Mouse (Mus musculus) ovary, postnatal 36 days (tissue): ENCODE measurements at regions not wholly inside any gene's neighbourhood (a gene's known extent, or its start where the extent isn't known, plus 50 kb on each side); places are given as distances from the start of the nearest gene placed in this dataset.

ENCODE experiments used
- DNase-seq: peaks from one replicate; pipeline ENCODE4 v3.0.0; 2022; ENCODE audit warnings: low spot score, mixed read lengths

GRCm38 (mm10) chr1:137635781-137636180 is 539.7 kb downstream of the Ptprc start:
- no peak for DNase-seq

- DNase-seq = no peak
Observed at GRCm38 (mm10) chr1:137631546-137631945, 544.0 kb downstream of the Ptprc start.

- DNase-seq = no peak
Observed at GRCm38 (mm10) chr1:137620672-137621071, 554.8 kb downstream of the Ptprc start.

GRCm38 (mm10) chr1:137618231-137618630 is 557.3 kb downstream of the Ptprc start:
- no peak for DNase-seq

DNA sequence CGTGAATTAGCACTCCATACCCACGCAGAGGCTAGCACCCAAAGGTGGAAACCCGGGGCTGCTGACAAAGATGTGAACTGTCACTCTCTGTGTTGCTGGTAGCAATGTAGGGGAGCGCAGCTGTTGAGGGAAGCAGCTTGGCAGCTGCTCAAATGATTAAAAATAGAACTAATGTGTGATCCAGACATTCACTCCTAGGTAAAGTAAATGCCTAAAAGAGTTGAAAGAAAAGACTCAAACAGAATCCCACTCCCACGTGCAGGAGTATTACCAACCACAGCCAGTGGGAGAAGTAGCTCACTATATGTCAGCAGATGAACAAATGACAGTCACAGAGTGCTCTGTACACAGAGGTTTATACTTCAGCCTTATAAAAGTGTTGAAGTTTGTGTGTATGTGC is 558.0 kb downstream of the Ptprc start:
- no peak for DNase-seq

DNA sequence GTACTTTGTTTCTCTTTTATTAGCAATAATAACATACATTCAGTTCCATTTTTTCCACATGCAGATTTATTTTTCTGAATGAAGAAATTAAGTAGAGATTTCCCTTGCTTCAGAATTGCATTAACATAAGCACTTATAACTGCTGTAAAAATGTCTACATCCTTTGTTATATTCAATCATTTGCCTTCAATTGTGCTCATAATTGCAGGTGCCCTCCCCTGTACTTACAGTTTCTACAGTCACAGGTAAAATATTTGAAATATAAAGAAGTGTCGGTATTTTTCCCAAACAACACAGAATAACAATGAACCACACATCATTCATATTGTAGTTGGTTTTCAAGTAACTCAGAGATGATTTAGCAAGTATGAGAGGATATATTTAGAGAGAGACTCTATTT is 568.8 kb downstream of the Ptprc start:
- DNase-seq = no peak

DNA sequence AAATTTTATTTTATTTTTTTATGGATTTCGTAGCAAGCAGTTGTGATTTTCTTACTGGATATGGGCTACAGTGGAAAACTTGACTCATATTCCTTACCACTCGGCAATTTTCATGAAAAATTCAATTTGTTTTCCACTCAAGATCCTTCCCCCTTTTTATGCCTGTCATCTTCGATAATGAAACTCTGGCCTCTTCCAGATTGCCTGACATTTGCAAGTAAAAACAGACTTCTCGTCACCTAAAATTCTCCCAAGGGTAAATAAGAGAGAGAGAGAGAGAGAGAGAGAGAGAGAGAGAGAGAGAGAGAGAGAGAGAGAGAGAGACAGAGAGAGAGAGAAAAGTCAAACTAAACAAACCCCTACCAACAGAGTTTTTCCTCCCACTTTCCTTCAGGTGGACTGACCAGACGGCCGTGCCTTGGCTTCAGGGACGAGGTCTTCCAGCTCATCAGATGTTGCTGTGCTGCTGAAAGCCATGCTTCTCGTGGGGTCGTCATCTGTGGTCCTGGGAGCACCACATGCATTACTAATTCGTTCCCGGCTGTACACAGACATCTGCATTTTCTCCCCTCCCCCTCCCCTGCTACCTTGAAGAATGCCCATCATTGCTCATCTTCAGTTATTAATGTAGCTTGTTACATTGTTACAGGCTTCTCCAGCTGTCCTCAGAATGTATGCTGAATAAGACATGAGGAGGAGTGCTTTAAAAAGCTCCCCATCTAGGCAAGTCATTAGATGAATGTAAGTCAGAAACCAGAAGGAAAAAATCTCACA is 569.4 kb downstream of the Ptprc start:
- no peak for DNase-seq

DNA sequence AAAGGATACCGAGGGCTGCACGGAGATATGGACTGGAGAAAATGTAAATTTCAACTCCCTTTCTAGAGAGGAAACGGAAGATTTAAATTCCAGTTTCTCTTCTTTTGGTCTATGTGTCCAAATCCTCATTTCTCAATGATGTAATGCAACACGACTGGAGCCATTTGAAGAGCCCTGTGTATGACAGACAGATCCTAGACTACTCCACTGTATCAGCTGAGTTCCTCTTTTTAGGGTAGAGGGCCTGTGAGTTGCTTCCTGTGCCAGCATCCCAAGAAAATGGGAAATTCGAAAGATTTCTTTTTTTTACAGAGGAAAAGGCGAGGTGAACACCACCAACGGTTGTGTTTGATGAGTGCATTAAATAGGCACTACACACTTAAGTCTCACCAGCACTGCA is 581.8 kb downstream of the Ptprc start:
- no peak for DNase-seq

GRCm38 (mm10) chr1:137591891-137592290 is 583.6 kb downstream of the Ptprc start:
- DNase-seq = no peak

DNA sequence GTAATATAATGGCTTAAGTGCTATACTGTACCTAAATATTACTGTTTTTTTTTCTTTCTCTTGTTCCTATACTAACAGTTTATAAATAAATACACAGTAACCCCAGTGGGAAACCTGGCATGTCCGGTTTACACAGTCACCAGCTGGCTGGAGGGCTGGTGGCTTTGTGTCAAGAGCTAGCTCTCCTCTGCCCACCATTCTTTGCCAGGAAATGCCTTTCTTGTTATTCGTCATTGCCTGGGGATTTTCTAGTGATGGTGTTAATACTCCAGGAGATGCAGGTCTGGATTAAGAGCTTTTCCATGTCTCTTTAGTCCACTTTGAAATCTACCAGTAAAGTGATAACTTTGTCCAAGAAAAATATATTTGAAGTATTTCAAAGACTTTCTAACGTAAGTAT is 584.2 kb downstream of the Ptprc start:
- DNase-seq = no peak

- no peak for DNase-seq
Observed at GRCm38 (mm10) chr1:137588304-137589300, 586.9 kb downstream of the Ptprc start.

DNA sequence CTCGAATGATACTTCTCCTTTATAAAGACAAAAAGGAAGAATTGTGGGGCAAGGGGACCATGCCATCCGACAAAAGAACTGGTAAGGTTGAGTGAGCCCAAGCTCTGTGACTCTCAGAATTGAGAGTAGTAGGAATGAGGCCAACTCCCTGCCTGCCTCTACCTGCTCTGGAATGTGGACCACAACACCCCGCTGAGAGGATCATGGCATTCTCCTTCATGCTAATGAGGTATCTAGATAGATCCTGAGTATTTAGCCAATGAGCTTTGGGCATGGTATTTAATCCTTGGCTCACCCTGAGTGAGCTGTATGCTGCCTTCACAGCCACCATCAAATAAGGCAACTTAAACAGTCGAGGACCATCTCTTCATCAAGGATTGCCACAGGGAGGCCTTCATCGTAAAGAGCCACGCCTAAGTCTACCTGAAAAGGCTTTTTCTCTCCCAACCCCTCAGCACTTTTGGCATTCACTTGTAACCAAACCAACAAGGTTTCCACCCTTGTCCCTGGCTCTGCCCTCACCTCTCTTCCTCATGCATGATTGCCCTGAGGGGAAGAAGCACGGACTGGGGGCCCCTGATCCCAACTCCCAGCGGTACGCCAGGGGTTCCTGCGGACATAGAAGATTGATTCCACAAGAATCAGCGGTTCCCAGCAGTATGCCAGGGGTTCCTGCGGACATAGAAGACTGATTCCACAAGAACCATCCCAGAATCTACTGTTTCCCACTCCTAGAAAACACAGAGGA is 587.9 kb downstream of the Ptprc start:
- no peak for DNase-seq

GRCm38 (mm10) chr1:137584696-137585095 is 590.8 kb downstream of the Ptprc start:
- no peak for DNase-seq

DNA sequence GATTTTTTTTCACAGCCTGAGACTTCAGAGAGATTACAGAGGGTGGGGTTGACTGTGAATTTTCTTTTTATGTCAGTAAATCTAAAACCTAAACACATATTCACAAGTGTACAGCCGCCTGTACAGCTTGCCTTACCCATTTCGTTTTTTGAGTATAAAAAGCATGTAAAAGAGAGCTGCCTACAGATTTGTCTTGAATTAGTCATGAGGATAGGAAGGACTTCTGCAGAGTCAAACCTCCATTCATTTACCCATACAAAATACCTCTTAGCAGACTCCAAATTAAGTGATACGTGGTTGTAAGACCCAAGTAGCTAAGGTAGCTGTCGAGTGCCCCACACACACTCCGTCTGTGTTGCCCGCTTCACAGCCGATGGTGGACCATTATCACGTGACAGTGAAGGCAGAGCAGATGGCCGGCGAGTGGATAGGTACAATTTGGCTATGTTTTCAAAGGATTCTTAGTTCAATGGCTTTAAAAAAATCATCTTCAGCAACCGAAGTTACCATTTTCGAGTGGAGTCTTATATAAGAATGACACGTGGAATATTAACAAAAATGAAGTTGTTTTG is 591.3 kb downstream of the Ptprc start:
- DNase-seq = no peak

DNA sequence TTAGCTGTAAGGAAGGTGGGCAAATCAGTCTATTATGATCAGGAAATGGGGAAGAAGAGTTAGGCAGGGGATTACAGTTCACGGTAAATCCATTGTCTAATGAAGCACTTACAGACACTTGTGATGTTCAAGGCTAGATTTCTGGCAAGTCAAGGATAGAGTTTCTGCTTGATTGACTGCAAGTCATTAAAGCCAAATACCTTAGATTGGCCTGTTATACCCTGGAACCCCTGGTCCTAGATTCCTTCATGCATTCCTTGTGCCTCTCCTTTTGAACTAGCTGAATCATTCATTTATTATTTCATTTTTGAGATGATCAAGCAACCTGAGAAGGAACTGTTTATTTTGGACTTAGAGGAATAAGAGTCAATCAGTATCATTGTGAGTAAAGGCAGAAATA is 597.9 kb downstream of the Ptprc start:
- no peak for DNase-seq

DNA sequence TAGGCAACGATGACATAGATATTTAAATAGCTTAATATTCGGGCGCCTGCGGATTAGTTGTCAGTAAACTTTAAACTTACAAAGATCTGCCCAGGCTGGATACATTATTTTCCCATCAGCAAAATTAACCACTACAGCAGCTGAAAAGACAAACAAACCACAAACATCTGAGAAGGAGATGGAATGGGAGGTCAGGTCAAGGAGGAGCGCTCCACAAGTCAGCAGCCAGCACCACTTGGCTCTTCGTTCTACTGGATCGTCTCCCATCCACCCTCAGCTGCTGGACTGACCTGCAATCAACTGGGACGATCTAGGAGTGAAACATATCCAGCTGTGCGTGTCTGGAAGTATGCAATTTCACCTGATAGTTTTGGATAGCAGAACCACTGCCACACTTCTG is 599.3 kb downstream of the Ptprc start:
- DNase-seq = no peak

GRCm38 (mm10) chr1:137575380-137575779 is 600.1 kb downstream of the Ptprc start:
- DNase-seq = no peak

- no peak for DNase-seq
Observed at GRCm38 (mm10) chr1:137571905-137572865, 603.3 kb downstream of the Ptprc start.

DNA sequence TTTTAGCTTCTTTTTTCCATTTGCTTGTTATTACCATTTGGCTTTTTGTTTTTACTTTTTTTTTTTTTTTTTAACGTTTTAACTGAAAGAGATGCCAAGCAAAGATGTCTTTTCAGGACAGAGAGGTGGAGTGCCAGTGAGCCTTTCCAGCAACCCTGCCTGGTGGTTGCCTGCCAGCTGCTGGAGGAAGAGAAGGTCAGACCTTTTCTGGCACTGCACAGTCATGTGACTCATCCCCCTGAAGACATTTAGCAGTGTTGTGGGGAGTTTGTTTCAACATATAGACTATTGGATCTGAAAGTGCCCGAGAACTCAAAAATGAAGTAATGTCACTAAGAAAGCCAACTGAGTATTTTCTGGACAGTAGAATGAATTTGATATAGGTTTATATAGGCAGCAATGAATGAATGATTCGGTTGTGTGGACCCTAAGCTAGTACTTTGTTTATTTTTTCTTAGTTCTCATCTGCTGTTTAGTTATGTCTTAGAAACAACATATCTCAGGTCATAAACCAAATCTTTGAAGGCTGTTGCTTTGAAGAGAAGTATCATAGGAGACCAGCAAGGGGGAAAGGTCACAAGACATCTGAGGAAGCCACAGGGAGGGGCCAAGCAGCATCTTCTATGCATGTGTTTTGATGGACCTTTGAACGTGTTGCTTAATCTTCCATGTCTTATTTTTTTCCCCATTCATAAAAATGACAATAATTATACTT is 604.2 kb downstream of the Ptprc start:
- no peak for DNase-seq

GRCm38 (mm10) chr1:137567526-137567925 is 607.3 kb upstream of the Nr5a2 start:
- DNase-seq = no peak
